Mouse (Mus musculus) liver, postnatal 0 days (tissue): ENCODE measurements at regions not wholly inside any gene's neighbourhood (a gene's known extent, or its start where the extent isn't known, plus 50 kb on each side); places are given as distances from the start of the nearest gene placed in this dataset.

ENCODE experiments used
- CTCF ChIP-seq: sonication (generic); IDR thresholded peaks from 2 replicates; pipeline ENCODE4 v1.5.1; 2016; ENCODE audit warnings: antibody characterized with exemption, low read depth
- EP300 ChIP-seq: IDR thresholded peaks from 2 replicates; pipeline ENCODE4 v1.6.1; 2016; ENCODE audit warnings: antibody characterized with exemption, low read depth, mild to moderate bottlenecking

- TF ChIP-seq CTCF (no peak), EP300 (no peak)
Observed at GRCm38 (mm10) chr2:78010066-78010690, 64.0 kb upstream of the Cwc22 start.
